Mouse (Mus musculus): ENCODE measurements around the gene Gigyf1.

- TF ChIP-seq CTCF (IDR thresholded peaks at IDR 0.05; ENCODE audit: insufficient read depth, low read depth, low read length), result no peak
- no peak for TF ChIP-seq POLR2A (IDR thresholded peaks at IDR 0.05; ENCODE audit: insufficient read depth, low read depth, low read length)
These were observed 22.6 kb downstream of the Gigyf1 start for GRCm38 (mm10) chr5:137540991-137541390.
